Mouse (Mus musculus) forebrain, embryonic 14.5 days (tissue): ENCODE measurements around the gene Tmem40. TPM values are rescaled to one million over a fixed set of nuclear protein-coding genes. Genes with fewer than 3 reads are reported as not detected.

Experiments used
- ATAC-seq: fragments of 200-750 bp; cut with Nextera tagmentation; 2 replicates; pipeline ENCODE4 v1.8.0; 2017; ENCODE audit warnings: mild to moderate bottlenecking, moderate library complexity
- DNase-seq: peaks from one replicate; pipeline ENCODE4 v3.0.0-alpha.2; 2015; ENCODE audit warnings: low spot score
- H3K27ac ChIP-seq: fragments of 300-500 bp; sonication (generic); 2 replicates; pipeline ENCODE4 v1.5.1; 2014; ENCODE audit warnings: low read depth, mild to moderate bottlenecking, control low read depth, low read length, moderate library complexity
- H3K27me3 ChIP-seq: fragments of 300-500 bp; sonication (generic); replicated peaks from 2 replicates; pipeline ENCODE4 v1.6.1; 2014; ENCODE audit warnings: low read length, control low read depth, mixed read lengths; ENCODE audit not compliant: control insufficient read depth, insufficient read depth
- H3K36me3 ChIP-seq: fragments of 300-500 bp; sonication (generic); 2 replicates; pipeline ENCODE4 v1.6.1; 2014; ENCODE audit warnings: low read length, control low read depth; ENCODE audit not compliant: control insufficient read depth, insufficient read depth
- H3K4me1 ChIP-seq: fragments of 300-500 bp; sonication (generic); 2 replicates; pipeline ENCODE4 v1.6.1; 2014; ENCODE audit warnings: antibody characterized with exemption, low read length, control low read depth; ENCODE audit not compliant: control insufficient read depth, insufficient read depth
- H3K4me2 ChIP-seq: fragments of 300-500 bp; sonication (generic); 2 replicates; pipeline ENCODE4 v1.6.1; 2014; ENCODE audit warnings: mild to moderate bottlenecking, control low read depth, low read length
- H3K4me3 ChIP-seq: fragments of 300-500 bp; sonication (generic); 2 replicates; pipeline ENCODE4 v1.5.1; 2014; ENCODE audit warnings: low read depth, low read length, control low read depth
- H3K9ac ChIP-seq: fragments of 300-500 bp; sonication (generic); 2 replicates; pipeline ENCODE4 v1.6.1; 2014; ENCODE audit warnings: mild to moderate bottlenecking, low read length, control low read depth, moderate library complexity
- H3K9me3 ChIP-seq: fragments of 300-500 bp; sonication (generic); replicated peaks from 2 replicates; pipeline ENCODE4 v1.6.1; 2016; ENCODE audit warnings: low read length, control low read depth, mixed read lengths; ENCODE audit not compliant: control insufficient read depth
- WGBS: fragments of 180-500 bp; shearing (Covaris S2); extraction: QIAGEN DNeasy Blood & Tissue Kit; methylation state at CpG from one replicate; pipeline ENCODE4 v1.1.7; 2014; 5-methylcytosine and 5-hydroxymethylcytosine counted together
- polyA plus RNA-seq: library from polyadenylated mRNA; unstranded; fragments of >200 nt; fragmentation: Nextera tagmentation; extraction: Ambion mirVana; gene quantifications from 2 replicates; pipeline ENCODE4 v1.2.1, GENCODE M21; 2014

Gene Tmem40
- polyA plus RNA-seq, 1 experiment from 2014 or later, result 0.56 TPM

GRCm38 (mm10) chr6:115758981-115759435, 3.2 kb downstream of the Tmem40 start:
- Histone ChIP-seq H3K4me1 (0 out of 2 replicates have a peak, but pooled peaks cover 4% of the 10 kb centered on the region), H3K4me3 (no peak overlapping the region), H3K9me3 (no peaks in the 10 kb centered on the region), H3K27me3 (no peaks in the 10 kb centered on the region), H3K4me2 (no peak overlapping the region), H3K27ac (no peak overlapping the region), H3K36me3 (no peaks in the 10 kb centered on the region), H3K9ac (no peak overlapping the region)
- no peak for DNase-seq
- ATAC-seq, result no peak
- 69% methylated on average over 9 of the region's 9 CpGs for WGBS

- WGBS, result 85% methylated on average over 7 of the region's 7 CpGs
- Histone ChIP-seq H3K9ac (no peak overlapping the region), H3K36me3 (no peaks in the 10 kb centered on the region), H3K4me1 (no peaks in the 10 kb centered on the region), H3K9me3 (no peaks in the 10 kb centered on the region), H3K27me3 (no peaks in the 10 kb centered on the region), H3K4me3 (no peak overlapping the region), H3K27ac (no peak overlapping the region), H3K4me2 (no peak overlapping the region)
- DNase-seq, result no peak
- no peak for ATAC-seq
Measured at GRCm38 (mm10) chr6:115755536-115755935, 6.7 kb downstream of the Tmem40 start.

GRCm38 (mm10) chr6:115746326-115746725, 15.9 kb downstream of the Tmem40 start:
- H3K9me3 ChIP-seq, result no peaks in the 10 kb centered on the region
- DNase-seq (no peak), ATAC-seq (no peak)
- no peaks in the 10 kb centered on the region for H3K27me3 ChIP-seq
- H3K4me2 ChIP-seq, result no peak overlapping the region
- no peak overlapping the region for H3K4me3 ChIP-seq
- 13% methylated on average over 1 of the region's 1 CpGs for WGBS
- H3K9ac ChIP-seq, result no peak overlapping the region
- H3K4me1 ChIP-seq, result no peaks in the 10 kb centered on the region
- H3K36me3 ChIP-seq, result no peaks in the 10 kb centered on the region
- no peak overlapping the region for H3K27ac ChIP-seq

- H3K4me2 ChIP-seq, result no peak overlapping the region
- ATAC-seq, result no peak
- no peaks in the 10 kb centered on the region for H3K27me3 ChIP-seq
- peak; percentile 6 for DNase-seq
- 9% methylated on average over 1 of the region's 1 CpGs for WGBS
- no peaks in the 10 kb centered on the region for H3K36me3 ChIP-seq
- H3K9me3 ChIP-seq, result no peaks in the 10 kb centered on the region
- no peak overlapping the region for H3K9ac ChIP-seq
- H3K4me3 ChIP-seq, result no peak overlapping the region
- no peak overlapping the region for H3K27ac ChIP-seq
- H3K4me1 ChIP-seq, result no peaks in the 10 kb centered on the region
Measured at GRCm38 (mm10) chr6:115743569-115743968, 18.6 kb downstream of the Tmem40 start.

- WGBS, result 93% methylated on average over 5 of the region's 5 CpGs
- Histone ChIP-seq H3K9ac (no peak overlapping the region), H3K9me3 (no peaks in the 10 kb centered on the region), H3K4me2 (no peak overlapping the region), H3K4me3 (no peak overlapping the region), H3K27me3 (no peaks in the 10 kb centered on the region), H3K36me3 (no peaks in the 10 kb centered on the region), H3K4me1 (no peaks in the 10 kb centered on the region), H3K27ac (no peak overlapping the region)
- ATAC-seq (no peak), DNase-seq (no peak)
Measured at GRCm38 (mm10) chr6:115739056-115739455, 23.2 kb downstream of the Tmem40 start.

- Histone ChIP-seq H3K27me3 (no peaks in the 10 kb centered on the region), H3K4me1 (no peaks in the 10 kb centered on the region), H3K4me3 (no peak overlapping the region), H3K4me2 (no peak overlapping the region), H3K9me3 (no peaks in the 10 kb centered on the region), H3K36me3 (no peaks in the 10 kb centered on the region), H3K9ac (no peak overlapping the region), H3K27ac (no peak overlapping the region)
- ATAC-seq, result no peak
- peak; percentile 21 for DNase-seq
- WGBS, result 81% methylated on average over 4 of the region's 4 CpGs
Measured at GRCm38 (mm10) chr6:115734909-115735308, 27.3 kb downstream of the Tmem40 start.

GRCm38 (mm10) chr6:115732341-115732928, 29.8 kb downstream of the Tmem40 start:
- Histone ChIP-seq H3K27me3 (no peaks in the 10 kb centered on the region), H3K4me2 (no peak overlapping the region), H3K9ac (no peak overlapping the region), H3K4me3 (no peak overlapping the region), H3K9me3 (no peaks in the 10 kb centered on the region), H3K27ac (no peak overlapping the region), H3K36me3 (no peaks in the 10 kb centered on the region), H3K4me1 (no peaks in the 10 kb centered on the region)
- 84% methylated on average over 22 of the region's 22 CpGs for WGBS
- ATAC-seq (no peak), DNase-seq (peak; percentile 5)

GRCm38 (mm10) chr6:115730560-115731342, 31.5 kb downstream of the Tmem40 start:
- H3K27me3 ChIP-seq, result no peaks in the 10 kb centered on the region
- H3K27ac ChIP-seq, result no peak overlapping the region
- H3K4me1 ChIP-seq, result no peaks in the 10 kb centered on the region
- 82% methylated on average over 20 of the region's 20 CpGs for WGBS
- H3K4me3 ChIP-seq, result no peak overlapping the region
- no peaks in the 10 kb centered on the region for H3K36me3 ChIP-seq
- no peak overlapping the region for H3K9ac ChIP-seq
- H3K9me3 ChIP-seq, result no peaks in the 10 kb centered on the region
- H3K4me2 ChIP-seq, result no peak overlapping the region
- ATAC-seq, result no peak
- no peak for DNase-seq

GRCm38 (mm10) chr6:115727570-115727969, 34.6 kb downstream of the Tmem40 start:
- DNase-seq (no peak), ATAC-seq (no peak)
- no peaks in the 10 kb centered on the region for H3K9me3 ChIP-seq
- H3K27me3 ChIP-seq, result no peaks in the 10 kb centered on the region
- no peak overlapping the region for H3K4me3 ChIP-seq
- no peak overlapping the region for H3K27ac ChIP-seq
- no peak overlapping the region for H3K4me2 ChIP-seq
- WGBS, result 48% methylated on average over 2 of the region's 2 CpGs
- no peak overlapping the region for H3K9ac ChIP-seq
- H3K36me3 ChIP-seq, result no peaks in the 10 kb centered on the region
- no peaks in the 10 kb centered on the region for H3K4me1 ChIP-seq
